In the genomic region with DNA sequence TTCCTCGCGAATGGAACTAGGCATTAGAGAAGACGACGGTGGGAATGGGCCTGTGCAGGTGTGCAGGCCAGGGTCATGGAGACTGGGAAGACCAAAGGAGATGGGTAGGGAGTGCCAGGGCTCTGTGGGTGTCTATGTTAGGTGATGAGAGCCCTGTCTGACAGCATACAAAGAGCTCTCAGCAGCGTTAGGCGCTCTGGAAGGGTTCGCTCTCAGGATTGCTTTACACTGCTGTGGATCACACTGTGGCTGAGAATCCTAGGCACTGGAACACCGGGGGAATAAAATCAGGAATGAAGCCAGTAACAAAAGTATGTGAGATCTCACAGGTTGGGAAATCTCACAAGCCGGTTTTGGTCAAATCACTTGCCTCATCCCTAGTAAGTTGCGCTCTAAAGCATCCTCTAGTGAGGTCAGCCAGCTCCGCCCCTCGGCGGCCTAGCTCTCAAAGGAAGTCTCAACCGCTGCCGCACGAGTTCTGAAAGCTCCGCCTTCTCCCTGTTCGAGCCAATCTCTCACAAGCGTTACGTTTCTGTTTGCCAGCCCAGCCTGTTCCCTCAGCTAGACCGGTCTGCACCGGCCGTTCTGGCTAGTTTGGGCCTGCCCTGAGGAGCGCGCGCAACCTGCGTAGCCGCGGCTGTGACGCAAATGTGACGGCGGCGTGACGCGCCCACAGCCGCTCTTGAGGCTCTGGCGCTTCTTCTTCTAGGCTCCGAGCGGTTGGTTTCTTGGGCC, we compare ENCODE assay signal across 8 mouse cellular contexts. TPM values are rescaled to one million over a fixed set of nuclear protein-coding genes. Genes with fewer than 3 reads are reported as not detected.
DNase-seq lines count a peak whose midpoint lies in the region; ATAC-seq and TF ChIP-seq lines count a peak whose summit lies in the region.

A gene (plus strand): TSS at position 535 of the 735 bp plus-strand sequence.

- no peaks in the 10 kb centered on the region for H3K27me3 ChIP-seq in C2C12 (ENCODE audit: control insufficient read depth, insufficient read depth, insufficient read length)
- H3K27me3 ChIP-seq in erythroblast, embryonic 14.5 days (ENCODE audit: control insufficient read depth), result peaks cover 12% of the 10 kb centered on the region
- H3K27me3 ChIP-seq in heart, embryonic 11.5 days (ENCODE audit: control insufficient read depth, insufficient read depth, low read length), result no peaks in the 10 kb centered on the region
- H3K27me3 ChIP-seq in kidney, postnatal 0 days (ENCODE audit: insufficient read depth, low read length), result no peaks in the 10 kb centered on the region
- peaks cover 7% of the 10 kb centered on the region for H3K27me3 ChIP-seq in liver, embryonic 13.5 days
- H3K27me3 ChIP-seq in stomach, embryonic 16.5 days (ENCODE audit: control insufficient read depth, insufficient read depth, low read length), result no peaks in the 10 kb centered on the region

- H3K9me3 ChIP-seq in erythroblast, embryonic 14.5 days (ENCODE audit: control insufficient read depth, low read length), result peaks cover 5% of the 10 kb centered on the region; the same call in 1 of the 2 replicates
- no peaks in the 10 kb centered on the region for H3K9me3 ChIP-seq in heart, embryonic 11.5 days (replicated peaks; ENCODE audit: control insufficient read depth, low read length)
- no peaks in the 10 kb centered on the region for H3K9me3 ChIP-seq in kidney, postnatal 0 days (replicated peaks; ENCODE audit: low read length)
- H3K9me3 ChIP-seq in liver, embryonic 13.5 days (replicated peaks), result no peaks in the 10 kb centered on the region
- no peaks in the 10 kb centered on the region for H3K9me3 ChIP-seq in stomach, embryonic 16.5 days (replicated peaks; ENCODE audit: control insufficient read depth, low read length)

- H3K36me3 ChIP-seq in C2C12 (ENCODE audit: control insufficient read depth, insufficient read depth), result peaks cover 20% of the 10 kb centered on the region
- H3K36me3 ChIP-seq in erythroblast, embryonic 14.5 days (ENCODE audit: control insufficient read depth), result peaks cover 26% of the 10 kb centered on the region
- H3K36me3 ChIP-seq in heart, embryonic 11.5 days (ENCODE audit: control insufficient read depth, insufficient read depth, low read length), result peaks cover 8% of the 10 kb centered on the region; the same call in 1 of the 2 replicates
- H3K36me3 ChIP-seq in kidney, postnatal 0 days (ENCODE audit: insufficient read depth, low read length), result no peaks in the 10 kb centered on the region
- H3K36me3 ChIP-seq in liver, embryonic 13.5 days, result peaks cover 22% of the 10 kb centered on the region
- peaks cover 5% of the 10 kb centered on the region; the same call in 1 of the 2 replicates for H3K36me3 ChIP-seq in stomach, embryonic 16.5 days (ENCODE audit: control insufficient read depth, insufficient read depth, low read length)

- peak within 1 kb of the TSS; percentile 69 for H3K4me3 ChIP-seq in C2C12 (ENCODE audit: insufficient read depth, poor library complexity, severe bottlenecking)
- H3K4me3 ChIP-seq in erythroblast, embryonic 14.5 days (replicated peaks), result peak within 1 kb of the TSS; percentile 90
- peak within 1 kb of the TSS; percentile 66 for H3K4me3 ChIP-seq in heart, embryonic 11.5 days (ENCODE audit: low read depth, low read length)
- peak within 1 kb of the TSS; percentile 50 for H3K4me3 ChIP-seq in kidney, postnatal 0 days (replicated peaks; ENCODE audit: low read depth, low read length)
- H3K4me3 ChIP-seq in liver, embryonic 13.5 days (replicated peaks), result peak within 1 kb of the TSS; percentile 71
- H3K4me3 ChIP-seq in stomach, embryonic 16.5 days (replicated peaks; ENCODE audit: low read length), result peak within 1 kb of the TSS; percentile 61

- peaks cover 33% of the 10 kb centered on the region for H3K79me2 ChIP-seq in C2C12 (ENCODE audit: control insufficient read depth, insufficient read depth)

- 24% methylated on average over 39 of the region's 39 CpGs for WGBS in heart, embryonic 11.5 days (ENCODE audit: insufficient replicate concordance)
- WGBS in kidney, postnatal 0 days, result 38% methylated on average over 39 of the region's 39 CpGs
- 24% methylated on average over 39 of the region's 39 CpGs for whole genome bisulfite sequencing in liver, embryonic 13.5 days (ENCODE audit: insufficient replicate concordance)
- WGBS in stomach, embryonic 16.5 days, result 18% methylated on average over 39 of the region's 39 CpGs

- peak; percentile 97 for DNase-seq in brain, embryonic 14.5 days (ENCODE audit: low read depth)
- peak; percentile 97 for DNase-seq in kidney, postnatal 0 days (ENCODE audit: low spot score)
- DNase-seq in liver, embryonic 13.5 days, result peak; percentile 86
- peak; percentile 81 for DNase-seq in neural tube, embryonic 10.5 days (ENCODE audit: extremely low spot score, low spot score)

- peak within 1 kb of the TSS; percentile 79 for H3K9ac ChIP-seq in heart, embryonic 11.5 days (ENCODE audit: low read depth, low read length)
- H3K9ac ChIP-seq in kidney, postnatal 0 days (ENCODE audit: low read depth, low read length), result peak within 1 kb of the TSS; percentile 71
- peak within 1 kb of the TSS; percentile 81 for H3K9ac ChIP-seq in liver, embryonic 13.5 days
- peak within 1 kb of the TSS; percentile 87 for H3K9ac ChIP-seq in stomach, embryonic 16.5 days (ENCODE audit: low read length)

- H3K4me2 ChIP-seq in heart, embryonic 11.5 days, result peak within 1 kb of the TSS; percentile 73
- peak within 1 kb of the TSS; percentile 74 for H3K4me2 ChIP-seq in kidney, postnatal 0 days (ENCODE audit: low read length)
- peak within 1 kb of the TSS; percentile 82 for H3K4me2 ChIP-seq in liver, embryonic 13.5 days
- peak within 1 kb of the TSS; percentile 66 for H3K4me2 ChIP-seq in stomach, embryonic 16.5 days (ENCODE audit: low read depth, low read length)

- peak within 1 kb of the TSS; percentile 76 for H3ac ChIP-seq in C2C12 (ENCODE audit: control insufficient read depth, insufficient read length, low read depth)

- H3K27ac ChIP-seq in heart, embryonic 11.5 days (ENCODE audit: low read depth, low read length), result peak within 1 kb of the TSS; percentile 92
- peak within 1 kb of the TSS; percentile 86 for H3K27ac ChIP-seq in kidney, postnatal 0 days
- peak within 1 kb of the TSS; percentile 87 for H3K27ac ChIP-seq in liver, embryonic 13.5 days
- H3K27ac ChIP-seq in stomach, embryonic 16.5 days (ENCODE audit: low read length), result peak within 1 kb of the TSS; percentile 89

- peak; percentile 97 for ATAC-seq in heart, embryonic 11.5 days (replicated peaks; ENCODE audit: insufficient number of reproducible peaks, low FRiP score, low TSS enrichment)
- ATAC-seq in kidney, postnatal 0 days (replicated peaks; ENCODE audit: low FRiP score, low read depth), result peak; percentile 99
- peak; percentile 97 for ATAC-seq in liver, embryonic 13.5 days (ENCODE audit: low read depth)
- peak; percentile 96 for ATAC-seq in stomach, embryonic 16.5 days (ENCODE audit: insufficient read depth, low FRiP score)

- peak; percentile 39; the same call in 1 of the 2 replicates for TF ChIP-seq POLR2A in brain, embryonic 14.5 days (IDR thresholded peaks at IDR 0.05; ENCODE audit: borderline replicate concordance, extremely low read depth, insufficient read depth, insufficient read length, poor library complexity, severe bottlenecking)

- peaks cover 16% of the 10 kb centered on the region for H3K79me3 ChIP-seq in C2C12 (ENCODE audit: low read depth)

- no peak for TF ChIP-seq CTCF in C2C12 (IDR thresholded peaks at IDR 0.05; ENCODE audit: control insufficient read depth, insufficient read depth, insufficient read length)
- TF ChIP-seq CTCF in brain, embryonic 14.5 days (IDR thresholded peaks at IDR 0.05; ENCODE audit: borderline replicate concordance, extremely low read depth, insufficient read depth, insufficient read length), result no peak
- TF ChIP-seq CTCF in kidney, postnatal 0 days (IDR thresholded peaks at IDR 0.05; ENCODE audit: low read depth), result no peak

- peaks cover 23% of the 10 kb centered on the region for H3K4me1 ChIP-seq in erythroblast, embryonic 14.5 days (ENCODE audit: control insufficient read depth)
- H3K4me1 ChIP-seq in heart, embryonic 11.5 days (ENCODE audit: control insufficient read depth, insufficient read depth, low read length), result no peaks in the 10 kb centered on the region; the same call in 1 of the 2 replicates
- H3K4me1 ChIP-seq in kidney, postnatal 0 days (replicated peaks; ENCODE audit: insufficient read depth, low read length), result peaks cover 3% of the 10 kb centered on the region; the same call in 1 of the 2 replicates
- peaks cover 8% of the 10 kb centered on the region for H3K4me1 ChIP-seq in liver, embryonic 13.5 days (replicated peaks)
- H3K4me1 ChIP-seq in stomach, embryonic 16.5 days (ENCODE audit: control insufficient read depth, insufficient read depth, low read length), result peaks cover 5% of the 10 kb centered on the region

TF ChIP-seq in C2C12, 6 proteins besides CTCF, POLR2A, EP300 and RAD21:
- no peak for TF ChIP-seq FOSL1 (IDR thresholded peaks at IDR 0.05; ENCODE audit: insufficient read depth, low read length, poor library complexity, severe bottlenecking)
- TF ChIP-seq MYOG (IDR thresholded peaks at IDR 0.05; ENCODE audit: control insufficient read depth, extremely low read depth, insufficient read length), result no peak
- TF ChIP-seq MYOD1 (IDR thresholded peaks at IDR 0.05; ENCODE audit: control insufficient read depth, insufficient read length, low read depth), result no peak
- TF ChIP-seq USF1 (IDR thresholded peaks at IDR 0.05; ENCODE audit: low read depth), result no peak
- no peak for TF ChIP-seq CEBPB (IDR thresholded peaks at IDR 0.05; ENCODE audit: low read depth)
- TF ChIP-seq MAX (IDR thresholded peaks at IDR 0.05), result no peak
TF ChIP-seq in C2C12: peak in this region for 0.

RNA-seq across cellular contexts. Expression of the gene that starts here (rescaled TPM):
- polyA plus RNA-seq in C2C12 (2012; fragmentation: generic; extraction: Trizol), result 172 TPM
- 84.6 and 102 TPM in 2 replicates for polyA plus RNA-seq in brain, embryonic 14.5 days (2012; rRNA removed)
- polyA plus RNA-seq in erythroblast, embryonic 14.5 days (2012), result 2.0 and 2.5 TPM in 2 replicates
- polyA plus RNA-seq in heart, embryonic 11.5 days (2014; fragmentation: Nextera tagmentation; extraction: Ambion mirVana), result 16.7 and 22.3 TPM in 2 replicates
- 19.1 and 20.2 TPM in 2 replicates for polyA plus RNA-seq in kidney, postnatal 0 days (2015; fragmentation: Nextera tagmentation; extraction: Ambion mirVana)
- polyA plus RNA-seq in liver, embryonic 13.5 days (2015; fragmentation: Nextera tagmentation; extraction: Ambion mirVana), result 11.5 and 11.8 TPM in 2 replicates
- 22.5 and 26.8 TPM in 2 replicates for polyA plus RNA-seq in stomach, embryonic 16.5 days (2015; fragmentation: Nextera tagmentation; extraction: Ambion mirVana)

Comparison
In these comparisons a context has a peak if more than half of its experiments do, and no peak if none do; other contexts are left out.
1. Peak in every context shown above with its lines: DNase-seq, ATAC-seq, H3K4me3 ChIP-seq and H3K27ac ChIP-seq.